Mouse (Mus musculus): ENCODE results near the gene Rcn1. TPM values are rescaled to one million over a fixed set of nuclear protein-coding genes. Genes with fewer than 3 reads are reported as not detected.

Gene Rcn1
- polyA plus RNA-seq, 1 experiment from 2014 or later = 157 TPM

GRCm38 (mm10) chr2:105380757-105381319 lies 18.3 kb downstream of the Rcn1 start:
- Histone ChIP-seq H3K4me3 (replicated peaks; ENCODE audit: low read depth, low read length) (no peak overlapping the region), H3K9me3 (replicated peaks; ENCODE audit: low read length) (no peaks in the 10 kb centered on the region), H3K36me3 (ENCODE audit: insufficient read depth, low read length) (peaks cover 3% of the 10 kb centered on the region; the same call in 1 of the 2 replicates), H3K4me1 (replicated peaks; ENCODE audit: insufficient read depth, low read length) (no peaks in the 10 kb centered on the region), H3K9ac (ENCODE audit: low read depth, low read length) (no peak overlapping the region), H3K27me3 (ENCODE audit: insufficient read depth, low read length) (no peaks in the 10 kb centered on the region), H3K27ac (no peak overlapping the region), H3K4me2 (ENCODE audit: low read length) (no peak overlapping the region)
- no peak for TF ChIP-seq CTCF (IDR thresholded peaks at IDR 0.05; ENCODE audit: low read depth)
- no peak for DNase-seq (ENCODE audit: low spot score)
- 87% methylated on average over 3 of the region's 3 CpGs for WGBS
- no peak for ATAC-seq (replicated peaks; ENCODE audit: low FRiP score, low read depth)

GRCm38 (mm10) chr2:105379682-105380081 lies 19.4 kb downstream of the Rcn1 start:
- no peak overlapping the region for H3K4me3 ChIP-seq (replicated peaks; ENCODE audit: low read depth, low read length)
- no peaks in the 10 kb centered on the region for H3K9me3 ChIP-seq (replicated peaks; ENCODE audit: low read length)
- no peak overlapping the region for H3K4me2 ChIP-seq (ENCODE audit: low read length)
- no peak overlapping the region for H3K27ac ChIP-seq
- no peaks in the 10 kb centered on the region for H3K36me3 ChIP-seq (ENCODE audit: insufficient read depth, low read length)
- no peaks in the 10 kb centered on the region for H3K27me3 ChIP-seq (ENCODE audit: insufficient read depth, low read length)
- no peak for TF ChIP-seq CTCF (IDR thresholded peaks at IDR 0.05; ENCODE audit: low read depth)
- no peak overlapping the region for H3K9ac ChIP-seq (ENCODE audit: low read depth, low read length)
- ATAC-seq (replicated peaks; ENCODE audit: low FRiP score, low read depth) (no peak), DNase-seq (ENCODE audit: low spot score) (no peak)
- 72% methylated on average over 1 of the region's 1 CpGs for whole genome bisulfite sequencing
- no peaks in the 10 kb centered on the region for H3K4me1 ChIP-seq (replicated peaks; ENCODE audit: insufficient read depth, low read length)

GRCm38 (mm10) chr2:105375705-105376104 lies 23.4 kb downstream of the Rcn1 start:
- no peak overlapping the region for H3K27ac ChIP-seq
- H3K9ac ChIP-seq (ENCODE audit: low read depth, low read length) = no peak overlapping the region
- no peak for ATAC-seq (replicated peaks; ENCODE audit: low FRiP score, low read depth)
- no peak for DNase-seq (ENCODE audit: low spot score)
- no peak for TF ChIP-seq CTCF (IDR thresholded peaks at IDR 0.05; ENCODE audit: low read depth)
- no peak overlapping the region for H3K4me3 ChIP-seq (replicated peaks; ENCODE audit: low read depth, low read length)
- WGBS = 77% methylated on average over 4 of the region's 4 CpGs
- H3K9me3 ChIP-seq (replicated peaks; ENCODE audit: low read length) = no peaks in the 10 kb centered on the region
- no peaks in the 10 kb centered on the region for H3K36me3 ChIP-seq (ENCODE audit: insufficient read depth, low read length)
- no peak overlapping the region for H3K4me2 ChIP-seq (ENCODE audit: low read length)
- H3K4me1 ChIP-seq (replicated peaks; ENCODE audit: insufficient read depth, low read length) = no peaks in the 10 kb centered on the region
- H3K27me3 ChIP-seq (ENCODE audit: insufficient read depth, low read length) = no peaks in the 10 kb centered on the region

- Histone ChIP-seq H3K4me2 (ENCODE audit: low read length) (no peak overlapping the region), H3K27me3 (ENCODE audit: insufficient read depth, low read length) (no peaks in the 10 kb centered on the region), H3K9me3 (replicated peaks; ENCODE audit: low read length) (no peaks in the 10 kb centered on the region), H3K4me1 (replicated peaks; ENCODE audit: insufficient read depth, low read length) (no peaks in the 10 kb centered on the region), H3K9ac (ENCODE audit: low read depth, low read length) (no peak overlapping the region), H3K27ac (no peak overlapping the region), H3K4me3 (replicated peaks; ENCODE audit: low read depth, low read length) (no peak overlapping the region), H3K36me3 (ENCODE audit: insufficient read depth, low read length) (no peaks in the 10 kb centered on the region)
- ATAC-seq (replicated peaks; ENCODE audit: low FRiP score, low read depth) (no peak), DNase-seq (ENCODE audit: low spot score) (no peak)
- no peak for TF ChIP-seq CTCF (IDR thresholded peaks at IDR 0.05; ENCODE audit: low read depth)
- WGBS = 88% methylated on average over 7 of the region's 7 CpGs
These were observed 23.9 kb downstream of the Rcn1 start for GRCm38 (mm10) chr2:105375261-105375660.

- no peaks in the 10 kb centered on the region for H3K4me1 ChIP-seq (replicated peaks; ENCODE audit: insufficient read depth, low read length)
- no peaks in the 10 kb centered on the region for H3K9me3 ChIP-seq (replicated peaks; ENCODE audit: low read length)
- WGBS = 78% methylated on average over 11 of the region's 11 CpGs
- H3K4me2 ChIP-seq (ENCODE audit: low read length) = no peak overlapping the region
- no peaks in the 10 kb centered on the region for H3K36me3 ChIP-seq (ENCODE audit: insufficient read depth, low read length)
- no peak overlapping the region for H3K4me3 ChIP-seq (replicated peaks; ENCODE audit: low read depth, low read length)
- no peak overlapping the region for H3K9ac ChIP-seq (ENCODE audit: low read depth, low read length)
- no peak for DNase-seq (ENCODE audit: low spot score)
- H3K27ac ChIP-seq = no peak overlapping the region
- no peak for ATAC-seq (replicated peaks; ENCODE audit: low FRiP score, low read depth)
- no peak for TF ChIP-seq CTCF (IDR thresholded peaks at IDR 0.05; ENCODE audit: low read depth)
- no peaks in the 10 kb centered on the region for H3K27me3 ChIP-seq (ENCODE audit: insufficient read depth, low read length)
These were observed 25.5 kb downstream of the Rcn1 start for GRCm38 (mm10) chr2:105373658-105374057.

- TF ChIP-seq CTCF (IDR thresholded peaks at IDR 0.05; ENCODE audit: low read depth) = 0 out of 2 replicates have a peak, but pooled peaks have one; percentile 19
- no peaks in the 10 kb centered on the region for H3K4me1 ChIP-seq (replicated peaks; ENCODE audit: insufficient read depth, low read length)
- no peaks in the 10 kb centered on the region for H3K9me3 ChIP-seq (replicated peaks; ENCODE audit: low read length)
- no peak overlapping the region for H3K4me2 ChIP-seq (ENCODE audit: low read length)
- H3K27me3 ChIP-seq (ENCODE audit: insufficient read depth, low read length) = no peaks in the 10 kb centered on the region
- ATAC-seq (replicated peaks; ENCODE audit: low FRiP score, low read depth) (peak; percentile 81), DNase-seq (ENCODE audit: low spot score) (peak; percentile 14)
- 61% methylated on average over 5 of the region's 5 CpGs for WGBS
- no peak overlapping the region for H3K9ac ChIP-seq (ENCODE audit: low read depth, low read length)
- no peak overlapping the region for H3K4me3 ChIP-seq (replicated peaks; ENCODE audit: low read depth, low read length)
- no peaks in the 10 kb centered on the region for H3K36me3 ChIP-seq (ENCODE audit: insufficient read depth, low read length)
- H3K27ac ChIP-seq = no peak overlapping the region
These were observed 26.4 kb downstream of the Rcn1 start for GRCm38 (mm10) chr2:105372727-105373126.

GRCm38 (mm10) chr2:105372156-105372555 lies 27.0 kb downstream of the Rcn1 start:
- no peak for TF ChIP-seq CTCF (IDR thresholded peaks at IDR 0.05; ENCODE audit: low read depth)
- no peaks in the 10 kb centered on the region for H3K36me3 ChIP-seq (ENCODE audit: insufficient read depth, low read length)
- H3K27ac ChIP-seq = no peak overlapping the region
- no peaks in the 10 kb centered on the region for H3K4me1 ChIP-seq (replicated peaks; ENCODE audit: insufficient read depth, low read length)
- 88% methylated on average over 6 of the region's 6 CpGs for WGBS
- ATAC-seq (replicated peaks; ENCODE audit: low FRiP score, low read depth) (no peak), DNase-seq (ENCODE audit: low spot score) (no peak)
- no peaks in the 10 kb centered on the region for H3K27me3 ChIP-seq (ENCODE audit: insufficient read depth, low read length)
- no peak overlapping the region for H3K9ac ChIP-seq (ENCODE audit: low read depth, low read length)
- no peak overlapping the region for H3K4me3 ChIP-seq (replicated peaks; ENCODE audit: low read depth, low read length)
- H3K4me2 ChIP-seq (ENCODE audit: low read length) = no peak overlapping the region
- H3K9me3 ChIP-seq (replicated peaks; ENCODE audit: low read length) = no peaks in the 10 kb centered on the region

All from kidney, postnatal 0 days (tissue).